Mouse (Mus musculus) brain, embryonic 14.5 days (tissue): ENCODE measurements around the gene Dnmt3b.
"Not testable (repeated sequence)": the region's sequence is repeated elsewhere in the genome, so short reads cannot be mapped to it uniquely, and the experiment has no call there.

ENCODE experiments used
- CTCF ChIP-seq: fragments of 200-500 bp; IDR thresholded peaks from 2 replicates; pipeline ENCODE4 v1.5.1; 2012; ENCODE audit warnings: inconsistent platforms, mild to moderate bottlenecking, moderate library complexity, borderline replicate concordance; ENCODE audit not compliant: insufficient read depth, insufficient read length; ENCODE audit errors: extremely low read depth
- POLR2A ChIP-seq: fragments of 200-500 bp; IDR thresholded peaks from 2 replicates; pipeline ENCODE4 v1.6.1; 2012; ENCODE audit warnings: mild to moderate bottlenecking, inconsistent platforms, borderline replicate concordance; ENCODE audit not compliant: poor library complexity, insufficient read depth, insufficient read length, severe bottlenecking; ENCODE audit errors: extremely low read depth

GRCm38 (mm10) chr2:153693413-153693812, 44.2 kb downstream of the Dnmt3b start:
- TF ChIP-seq POLR2A, CTCF: not testable (repeated sequence)
